Mouse (Mus musculus): ENCODE data around the gene Oser1.

DNA sequence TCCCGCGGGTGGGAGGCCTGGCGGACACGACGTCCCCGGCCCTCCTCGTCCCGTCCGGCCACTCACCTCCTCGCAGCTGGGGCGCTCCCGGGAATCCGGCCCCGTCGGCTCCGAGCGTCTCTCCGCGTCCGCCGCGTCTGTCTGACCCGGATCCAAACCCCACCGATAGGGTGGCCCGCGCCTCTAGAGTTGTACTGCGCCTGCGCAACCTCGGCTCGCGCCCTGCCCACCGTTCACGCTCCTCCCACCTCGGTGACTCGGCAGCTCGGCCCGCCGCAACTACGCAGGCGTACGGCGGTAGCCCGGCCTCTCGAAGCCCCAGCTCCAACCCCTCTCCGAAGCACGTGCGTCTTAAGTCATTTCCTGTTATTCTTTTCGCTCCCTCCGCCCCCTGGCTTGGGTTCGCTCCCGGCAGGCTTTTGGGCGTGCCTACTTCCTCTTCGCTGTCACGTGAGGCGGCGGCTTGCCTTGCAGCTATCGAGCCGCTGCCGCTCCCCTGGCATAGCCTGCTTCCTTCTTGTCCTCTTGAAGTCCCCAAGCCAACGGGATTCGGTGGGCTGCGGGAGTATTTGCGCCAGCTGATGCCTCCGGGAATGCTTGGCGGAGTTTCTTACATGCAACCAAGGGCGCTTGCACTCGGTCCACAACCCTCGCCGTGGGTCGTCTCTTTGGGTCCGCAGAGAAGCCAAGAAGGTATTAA lies 5.0 kb downstream of the Oser1 start:
- no peak for TF ChIP-seq CTCF (conservative IDR thresholded peaks at IDR 0.05; ENCODE audit: low read length)
- no peak for TF ChIP-seq POU5F1 (IDR thresholded peaks at IDR 0.05; ENCODE audit: borderline replicate concordance, low read length)
- no peak for TF ChIP-seq NANOG (IDR thresholded peaks at IDR 0.05; ENCODE audit: borderline replicate concordance, low read length)

Measured in E14TG2a.4 (cell line).